Mouse (Mus musculus): ENCODE data around the gene Plin4. TPM values are rescaled to one million over a fixed set of nuclear protein-coding genes. Genes with fewer than 3 reads are reported as not detected.
A peak's percentile ranks its signal among the peaks of the same experiment; 100 is the strongest.

Gene Plin4
- polyA plus RNA-seq, 1 experiment, result 0.30 TPM

GRCm38 (mm10) chr17:56119431-56119830, 9.8 kb upstream of the Plin4 start:
- Histone ChIP-seq H3K4me2 (ENCODE audit: low read depth) (no peak overlapping the region), H3ac (ENCODE audit: control insufficient read depth, insufficient read length) (no peak overlapping the region), H3K27me3 (ENCODE audit: control insufficient read depth, insufficient read depth, insufficient read length) (peaks cover 40% of the 10 kb centered on the region), H3K4me3 (no peak overlapping the region), H3K79me2 (ENCODE audit: control insufficient read depth, insufficient read depth) (no peaks in the 10 kb centered on the region), H3K36me3 (ENCODE audit: control insufficient read depth, insufficient read depth) (no peaks in the 10 kb centered on the region)
- TF ChIP-seq MYOD1 (IDR thresholded peaks at IDR 0.05; ENCODE audit: control insufficient read depth in 1 of 3, insufficient read length in 2 of 3, low read depth in 2 of 3) (no peak), SRF (IDR thresholded peaks at IDR 0.05; ENCODE audit: control insufficient read depth, insufficient read length, low read depth) (no peak), MAX (IDR thresholded peaks at IDR 0.05; ENCODE audit: low read depth) (no peak), POLR2A (IDR thresholded peaks at IDR 0.05; ENCODE audit: insufficient read length, low read depth) (no peak), MYOG (IDR thresholded peaks at IDR 0.05; ENCODE audit: control insufficient read depth in 1 of 3, insufficient read depth in 1 of 3, insufficient read length in 2 of 3, low read depth in 2 of 3) (no peak), REST (IDR thresholded peaks at IDR 0.05; ENCODE audit: insufficient read depth, insufficient read length) (no peak), USF1 (IDR thresholded peaks at IDR 0.05; ENCODE audit: low read depth) (no peak), CEBPB (IDR thresholded peaks at IDR 0.05; ENCODE audit: insufficient read depth, poor library complexity, severe bottlenecking) (no peak), POLR2AphosphoS2 (IDR thresholded peaks at IDR 0.05; ENCODE audit: insufficient read length, low read depth) (no peak), E2F4 (IDR thresholded peaks at IDR 0.05; ENCODE audit: insufficient read depth) (no peak), TCF12 (IDR thresholded peaks at IDR 0.05; ENCODE audit: insufficient read depth, poor library complexity, severe bottlenecking) (no peak), TCF3 (IDR thresholded peaks at IDR 0.05; ENCODE audit: insufficient read length, low read depth) (no peak)

- Histone ChIP-seq H3K4me2 (ENCODE audit: low read depth) (no peak within 1 kb of the TSS), H3K27me3 (ENCODE audit: control insufficient read depth, insufficient read depth, insufficient read length) (peaks cover 40% of the 10 kb centered on the region), H3K79me2 (ENCODE audit: control insufficient read depth, insufficient read depth) (no peaks in the 10 kb centered on the region), H3ac (ENCODE audit: control insufficient read depth, insufficient read length) (no peak within 1 kb of the TSS), H3K4me3 (no peak within 1 kb of the TSS), H3K36me3 (ENCODE audit: control insufficient read depth, insufficient read depth) (no peaks in the 10 kb centered on the region)
- TF ChIP-seq USF1 (IDR thresholded peaks at IDR 0.05; ENCODE audit: low read depth) (no peak), SRF (IDR thresholded peaks at IDR 0.05; ENCODE audit: control insufficient read depth, insufficient read length, low read depth) (no peak), TCF3 (IDR thresholded peaks at IDR 0.05; ENCODE audit: insufficient read length, low read depth) (no peak), TCF12 (IDR thresholded peaks at IDR 0.05; ENCODE audit: insufficient read depth, poor library complexity, severe bottlenecking) (no peak), MYOG (IDR thresholded peaks at IDR 0.05; ENCODE audit: control insufficient read depth in 1 of 3, insufficient read depth in 1 of 3, insufficient read length in 2 of 3, low read depth in 2 of 3) (peak in 1 of 3 experiments; percentile 33), MAX (IDR thresholded peaks at IDR 0.05; ENCODE audit: low read depth) (no peak), MYOD1 (IDR thresholded peaks at IDR 0.05; ENCODE audit: control insufficient read depth in 1 of 3, insufficient read length in 2 of 3, low read depth in 2 of 3) (no peak)
Observed at GRCm38 (mm10) chr17:56117251-56117710, 7.7 kb upstream of the Plin4 start, which contains the start of gene Plin5. TSS of gene Plin5 (minus strand) at chr17:56117596.

GRCm38 (mm10) chr17:56116193-56116592, 6.6 kb upstream of the Plin4 start:
- no peak overlapping the region for H3K4me2 ChIP-seq (ENCODE audit: low read depth)
- H3K36me3 ChIP-seq (ENCODE audit: control insufficient read depth, insufficient read depth), result no peaks in the 10 kb centered on the region
- no peak overlapping the region for H3ac ChIP-seq (ENCODE audit: control insufficient read depth, insufficient read length)
- TF ChIP-seq TCF12 (IDR thresholded peaks at IDR 0.05; ENCODE audit: insufficient read depth, poor library complexity, severe bottlenecking) (no peak), TCF3 (IDR thresholded peaks at IDR 0.05; ENCODE audit: insufficient read length, low read depth) (no peak), E2F4 (IDR thresholded peaks at IDR 0.05; ENCODE audit: insufficient read depth) (no peak)
- H3K4me3 ChIP-seq, result no peak overlapping the region
- H3K27me3 ChIP-seq (ENCODE audit: control insufficient read depth, insufficient read depth, insufficient read length), result peaks cover 34% of the 10 kb centered on the region
- no peaks in the 10 kb centered on the region for H3K79me2 ChIP-seq (ENCODE audit: control insufficient read depth, insufficient read depth)

- no peak overlapping the region for H3K4me3 ChIP-seq
- H3K27me3 ChIP-seq (ENCODE audit: control insufficient read depth, insufficient read depth, insufficient read length), result peaks cover 14% of the 10 kb centered on the region
- no peaks in the 10 kb centered on the region for H3K36me3 ChIP-seq (ENCODE audit: control insufficient read depth, insufficient read depth)
- TF ChIP-seq POLR2AphosphoS2 (IDR thresholded peaks at IDR 0.05; ENCODE audit: insufficient read length, low read depth) (no peak), POLR2A (IDR thresholded peaks at IDR 0.05; ENCODE audit: insufficient read length, low read depth) (no peak), SRF (IDR thresholded peaks at IDR 0.05; ENCODE audit: control insufficient read depth, insufficient read length, low read depth) (no peak)
- no peaks in the 10 kb centered on the region for H3K79me2 ChIP-seq (ENCODE audit: control insufficient read depth, insufficient read depth)
- H3ac ChIP-seq (ENCODE audit: control insufficient read depth, insufficient read length), result no peak overlapping the region
- H3K4me2 ChIP-seq (ENCODE audit: low read depth), result no peak overlapping the region
Observed at GRCm38 (mm10) chr17:56112743-56113142, 3.1 kb upstream of the Plin4 start.

- Histone ChIP-seq H3K36me3 (ENCODE audit: control insufficient read depth, insufficient read depth) (no peaks in the 10 kb centered on the region), H3K4me3 (no peak overlapping the region), H3K79me2 (ENCODE audit: control insufficient read depth, insufficient read depth) (no peaks in the 10 kb centered on the region), H3K4me2 (ENCODE audit: low read depth) (no peak overlapping the region), H3ac (ENCODE audit: control insufficient read depth, insufficient read length) (no peak overlapping the region), H3K27me3 (ENCODE audit: control insufficient read depth, insufficient read depth, insufficient read length) (peaks cover 9% of the 10 kb centered on the region)
- TF ChIP-seq E2F4 (IDR thresholded peaks at IDR 0.05; ENCODE audit: insufficient read depth) (no peak), USF1 (IDR thresholded peaks at IDR 0.05; ENCODE audit: low read depth) (peak; percentile 53), MAX (IDR thresholded peaks at IDR 0.05; ENCODE audit: low read depth) (no peak), REST (IDR thresholded peaks at IDR 0.05; ENCODE audit: insufficient read depth, insufficient read length) (no peak), POLR2A (IDR thresholded peaks at IDR 0.05; ENCODE audit: insufficient read length, low read depth) (no peak)
Observed at GRCm38 (mm10) chr17:56111864-56112263, 2.3 kb upstream of the Plin4 start.

All from myocyte (in vitro differentiated cells).